Mouse (Mus musculus): ENCODE results near the gene Dscam. TPM values are rescaled to one million over a fixed set of nuclear protein-coding genes. Genes with fewer than 3 reads are reported as not detected.

Dscam gene
- total RNA-seq, 4 experiments from 2014 or later: 32.6 to 39.6 (median 34.8) TPM

GRCm38 (mm10) chr16:96945468-96946302 is 224.9 kb downstream of the Dscam start:
- no peak for DNase-seq (ENCODE audit: low spot score in 2 of 2)

- DNase-seq (ENCODE audit: low spot score in 2 of 2): no peak
These were observed 226.9 kb downstream of the Dscam start for GRCm38 (mm10) chr16:96943648-96944047.

GRCm38 (mm10) chr16:96934795-96935194 is 235.8 kb downstream of the Dscam start:
- no peak for DNase-seq (ENCODE audit: low spot score in 2 of 2)

GRCm38 (mm10) chr16:96932211-96932610 is 238.3 kb downstream of the Dscam start:
- no peak for DNase-seq (ENCODE audit: low spot score in 2 of 2)

- DNase-seq (ENCODE audit: low spot score in 2 of 2): no peak
These were observed 238.8 kb downstream of the Dscam start for GRCm38 (mm10) chr16:96931771-96932170.

GRCm38 (mm10) chr16:96928011-96928410 is 242.5 kb downstream of the Dscam start:
- DNase-seq (ENCODE audit: low spot score in 2 of 2): no peak

GRCm38 (mm10) chr16:96927408-96927807 is 243.1 kb downstream of the Dscam start:
- no peak for DNase-seq (ENCODE audit: low spot score in 2 of 2)

- DNase-seq (ENCODE audit: low spot score in 2 of 2): no peak
These were observed 243.6 kb downstream of the Dscam start for GRCm38 (mm10) chr16:96926977-96927376.

- no peak for DNase-seq (ENCODE audit: low spot score in 2 of 2)
These were observed 246.6 kb downstream of the Dscam start for GRCm38 (mm10) chr16:96923941-96924340.

- DNase-seq (ENCODE audit: low spot score in 2 of 2): no peak
These were observed 256.1 kb downstream of the Dscam start for GRCm38 (mm10) chr16:96914495-96914894.

GRCm38 (mm10) chr16:96912836-96913235 is 257.7 kb downstream of the Dscam start:
- DNase-seq (ENCODE audit: low spot score in 2 of 2): no peak

GRCm38 (mm10) chr16:96912103-96912502 is 258.4 kb downstream of the Dscam start:
- DNase-seq (ENCODE audit: low spot score in 2 of 2): no peak

GRCm38 (mm10) chr16:96910405-96911164 is 260.0 kb downstream of the Dscam start:
- no peak for DNase-seq (ENCODE audit: low spot score in 2 of 2)

GRCm38 (mm10) chr16:96907818-96908217 is 262.7 kb downstream of the Dscam start:
- no peak for DNase-seq (ENCODE audit: low spot score in 2 of 2)

GRCm38 (mm10) chr16:96907081-96907480 is 263.5 kb downstream of the Dscam start:
- DNase-seq (ENCODE audit: low spot score in 2 of 2): no peak

- DNase-seq (ENCODE audit: low spot score in 2 of 2): no peak
These were observed 263.9 kb downstream of the Dscam start for GRCm38 (mm10) chr16:96906630-96907029.

GRCm38 (mm10) chr16:96904761-96905160 is 265.8 kb downstream of the Dscam start:
- no peak for DNase-seq (ENCODE audit: low spot score in 2 of 2)

GRCm38 (mm10) chr16:96904359-96904758 is 266.2 kb downstream of the Dscam start:
- DNase-seq (ENCODE audit: low spot score in 2 of 2): no peak

- DNase-seq (ENCODE audit: low spot score in 2 of 2): no peak
These were observed 268.0 kb downstream of the Dscam start for GRCm38 (mm10) chr16:96902596-96902995.

- no peak for DNase-seq (ENCODE audit: low spot score in 2 of 2)
These were observed 269.1 kb downstream of the Dscam start for GRCm38 (mm10) chr16:96901234-96902014.

- DNase-seq (ENCODE audit: low spot score in 2 of 2): no peak
These were observed 271.2 kb downstream of the Dscam start for GRCm38 (mm10) chr16:96899329-96899728.
